Comparison of ENCODE assay signal across 29 mouse cellular contexts in the genomic region with DNA sequence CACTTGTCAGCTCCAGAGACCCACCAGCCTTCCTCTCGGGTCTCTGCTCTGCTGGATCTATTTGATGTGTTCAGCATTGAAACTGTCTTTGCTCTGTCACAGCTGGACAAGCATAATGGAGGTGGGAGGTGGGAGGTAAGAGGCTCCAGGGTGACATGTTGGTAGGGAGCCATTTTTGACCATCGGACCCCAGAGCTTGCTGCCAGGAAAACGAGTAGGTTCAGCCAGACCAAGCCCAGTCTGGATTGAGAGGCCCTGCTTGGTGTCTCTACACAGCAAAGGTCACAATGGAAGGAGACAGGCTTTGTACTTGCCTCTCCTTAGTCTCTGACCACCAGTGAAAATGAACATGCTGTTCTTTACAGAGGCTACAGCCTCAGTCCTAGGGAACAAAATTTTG. TPM values are rescaled to one million over a fixed set of nuclear protein-coding genes. Genes with fewer than 3 reads are reported as not detected.
"Had no signal": no experiment of that assay in that cellular context is flagged by ENCODE, and none has a peak within 500 bp of the region (broad histone marks: within the 10 kb centered on the region; RNA-seq: fewer than 3 reads in every experiment).

No protein-coding gene starts in this region.

- H3K9ac ChIP-seq: heart, embryonic 12.5 days; hindbrain, embryonic 12.5 days; hindbrain, embryonic 14.5 days; intestine, embryonic 15.5 days; limb, embryonic 12.5 days; liver, embryonic 12.5 days had no signal

- H3K27ac ChIP-seq: gastrocnemius, adult 2 months; hindbrain, embryonic 10.5 days; hindbrain, embryonic 12.5 days; hindbrain, embryonic 14.5 days; intestine, embryonic 15.5 days; layer of hippocampus, adult 2 months; left cerebral cortex, adult 2 months; limb, embryonic 10.5 days; limb, embryonic 12.5 days; liver, embryonic 12.5 days had no signal

- DNase-seq: gastrocnemius, adult 2 months; gastrocnemius, postnatal 10 days; gastrocnemius, postnatal 25 days; heart, postnatal 10 days; heart, postnatal 4 days; kidney, adult 18-20 months; kidney, adult 8-10 months; kidney, postnatal 10 days; kidney, postnatal 25 days; kidney, postnatal 4 days had no signal

- H3K27me3 ChIP-seq: heart, embryonic 12.5 days; hindbrain, embryonic 12.5 days; intestine, embryonic 15.5 days; limb, embryonic 12.5 days; liver, embryonic 12.5 days had no signal

- H3K4me2 ChIP-seq: heart, embryonic 12.5 days; hindbrain, embryonic 12.5 days; hindbrain, embryonic 14.5 days; intestine, embryonic 15.5 days; limb, embryonic 12.5 days; liver, embryonic 12.5 days had no signal

- H3K4me1 ChIP-seq: hindbrain, embryonic 10.5 days; hindbrain, embryonic 12.5 days; intestine, embryonic 15.5 days; limb, embryonic 10.5 days; limb, embryonic 12.5 days; liver, embryonic 12.5 days had no signal

- ATAC-seq: hindbrain, embryonic 16.5 days; inflammation-experienced regulatory T-cells, adult 6 months; intestine, postnatal 0 days; liver, embryonic 12.5 days had no signal

- H3K4me3 ChIP-seq: gastrocnemius, adult 2 months; heart, embryonic 12.5 days; hindbrain, embryonic 10.5 days; hindbrain, embryonic 12.5 days; intestine, embryonic 15.5 days; layer of hippocampus, adult 2 months; left cerebral cortex, adult 2 months; limb, embryonic 10.5 days; limb, embryonic 12.5 days; liver, embryonic 12.5 days had no signal

- H3K36me3 ChIP-seq: heart, embryonic 12.5 days; hindbrain, embryonic 10.5 days; hindbrain, embryonic 12.5 days; intestine, embryonic 15.5 days; limb, embryonic 10.5 days; limb, embryonic 12.5 days; liver, embryonic 12.5 days had no signal

- H3K9me3 ChIP-seq: intestine, embryonic 15.5 days; limb, embryonic 10.5 days; liver, embryonic 12.5 days had no signal

RNA-seq across cellular contexts. Expression of a gene that starts 47.3 kb away (rescaled TPM):
- polyA plus RNA-seq: frontal cortex, adult 2 months; heart, embryonic 12.5 days; heart, embryonic 16.5 days; hindbrain, embryonic 10.5 days; hindbrain, embryonic 12.5 days; hindbrain, embryonic 16.5 days; inflammation-experienced regulatory T-cells, adult 6 months; intestine, embryonic 15.5 days; intestine, postnatal 0 days; kidney, embryonic 14.5 days; kidney, embryonic 16.5 days; limb, embryonic 10.5 days; limb, embryonic 12.5 days; limb, embryonic 14.5 days; liver, adult 2 months; liver, embryonic 12.5 days had no signal
